Mouse (Mus musculus) frontal cortex, postnatal 25 days (tissue): Measurements from ENCODE around the gene Dgkh.

Source experiments
- DNase-seq, 2 experiments: peaks; one replicate each; pipeline ENCODE4 v3.0.0; 2022; ENCODE audit warnings: low spot score in 2 of 2

Gene Dgkh

GRCm38 (mm10) chr14:78538572-78539320, 193.8 kb downstream of the Dgkh start:
- no peak for DNase-seq

- DNase-seq = no peak
These were observed 195.0 kb downstream of the Dgkh start for GRCm38 (mm10) chr14:78537551-78537950.

- DNase-seq = peak; percentile 85 to 91
These were observed 196.1 kb downstream of the Dgkh start, which contains the start of gene Akap11 for GRCm38 (mm10) chr14:78536281-78537165. Gene Akap11, minus strand, starts transcription at chr14:78536808.

GRCm38 (mm10) chr14:78535366-78535765, 197.2 kb downstream of the Dgkh start:
- DNase-seq = no peak

- DNase-seq = no peak
These were observed 197.9 kb downstream of the Dgkh start for GRCm38 (mm10) chr14:78534651-78535050.

- no peak for DNase-seq
These were observed 198.9 kb downstream of the Dgkh start for GRCm38 (mm10) chr14:78533701-78534100.

GRCm38 (mm10) chr14:78532345-78532744, 200.2 kb downstream of the Dgkh start:
- no peak for DNase-seq

GRCm38 (mm10) chr14:78530256-78530655, 202.3 kb downstream of the Dgkh start:
- DNase-seq = no peak

GRCm38 (mm10) chr14:78528461-78529425, 203.8 kb downstream of the Dgkh start:
- no peak for DNase-seq

- no peak for DNase-seq
These were observed 205.7 kb downstream of the Dgkh start for GRCm38 (mm10) chr14:78526907-78527306.

GRCm38 (mm10) chr14:78526475-78526874, 206.1 kb downstream of the Dgkh start:
- DNase-seq = no peak

GRCm38 (mm10) chr14:78525611-78526457, 206.7 kb downstream of the Dgkh start:
- no peak for DNase-seq

- DNase-seq = no peak
These were observed 207.5 kb downstream of the Dgkh start for GRCm38 (mm10) chr14:78525059-78525458.

GRCm38 (mm10) chr14:78510713-78511112, 221.9 kb downstream of the Dgkh start:
- no peak for DNase-seq

GRCm38 (mm10) chr14:78509791-78510190, 222.8 kb downstream of the Dgkh start:
- no peak for DNase-seq
